Mouse (Mus musculus) embryonic fibroblast, embryonic 13.5 days (primary cell): ENCODE results near the gene Krtap21-1. TPM values are rescaled to one million over a fixed set of nuclear protein-coding genes. Genes with fewer than 3 reads are reported as not detected.

Experiments used
- H3K27ac ChIP-seq: 2 replicates; pipeline ENCODE4 v1.5.1; 2012; ENCODE audit warnings: low read length, control low read depth, inconsistent platforms; ENCODE audit not compliant: insufficient read depth
- H3K4me1 ChIP-seq: 2 replicates; pipeline ENCODE4 v1.6.1; 2011; ENCODE audit warnings: low read length; ENCODE audit not compliant: control insufficient read depth, insufficient read depth
- H3K4me3 ChIP-seq: 2 replicates; pipeline ENCODE4 v1.5.1; 2011; ENCODE audit warnings: mild to moderate bottlenecking, control low read depth, low read length; ENCODE audit not compliant: insufficient read depth
- CTCF ChIP-seq: IDR thresholded peaks from 2 replicates; pipeline ENCODE4 v1.5.1; 2011; ENCODE audit warnings: mild to moderate bottlenecking, control low read depth, low read length, moderate library complexity, borderline replicate concordance; ENCODE audit not compliant: insufficient read depth
- POLR2A ChIP-seq: IDR thresholded peaks from 2 replicates; pipeline ENCODE4 v1.6.1; 2011; ENCODE audit warnings: low read depth, mild to moderate bottlenecking, control low read depth, low read length, moderate library complexity
- polyA plus RNA-seq: library from polyadenylated mRNA; stranded (reverse); fragments of >200 nt; gene quantifications from 2 replicates; pipeline ENCODE4 v1.2.4, GENCODE M21; 2011; ENCODE audit warnings: low read depth; ENCODE audit not compliant: missing spikeins, insufficient read length

Krtap21-1 gene
- not detected in 2 replicates for polyA plus RNA-seq

DNA sequence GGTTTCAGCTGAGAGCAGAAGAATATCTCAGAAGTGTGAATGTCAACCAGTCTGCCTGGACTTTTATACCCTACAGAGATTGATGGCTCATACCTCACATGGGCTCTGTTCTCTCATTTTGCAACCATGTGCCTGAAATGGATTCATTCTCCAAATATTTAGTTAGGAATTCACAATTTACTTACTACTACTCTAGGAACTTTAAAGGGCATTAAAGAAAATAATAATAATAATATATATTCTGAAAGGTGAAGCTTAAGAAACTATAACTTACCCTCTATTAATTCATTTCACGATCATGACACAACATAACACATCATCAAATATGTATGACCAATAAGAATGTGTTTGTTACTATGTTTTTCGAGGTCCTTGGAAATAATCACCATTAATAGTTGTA is at the start of gene Krtap21-1:
Krtap21-1 (minus strand) TSS at position 101 of the 400 bp plus-strand sequence.
- no peak within 1 kb of the TSS for H3K27ac ChIP-seq
- H3K4me3 ChIP-seq = no peak within 1 kb of the TSS
- TF ChIP-seq POLR2A (no peak), CTCF (no peak)
- no peaks in the 10 kb centered on the region for H3K4me1 ChIP-seq

DNA sequence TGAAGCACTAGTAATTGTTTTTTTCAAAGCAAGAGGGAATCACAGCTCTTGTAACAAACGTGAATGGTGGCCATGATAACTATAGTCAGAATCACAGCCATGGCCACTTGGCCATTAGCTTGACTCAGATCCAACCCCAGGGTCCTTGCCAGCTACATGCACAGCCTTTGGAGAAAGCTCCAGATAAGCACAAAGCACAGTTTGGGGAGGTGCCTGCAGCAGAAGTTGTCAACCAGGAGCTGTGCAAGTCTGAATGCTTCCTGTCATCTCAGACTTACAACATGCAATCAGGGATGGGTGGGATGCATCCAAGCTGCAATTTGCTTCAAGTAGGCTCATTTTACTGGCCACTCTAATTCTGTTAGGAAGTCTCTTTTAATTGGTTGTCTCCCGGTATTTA is 25.9 kb upstream of the Krtap21-1 start:
- no peak overlapping the region for H3K4me3 ChIP-seq
- no peaks in the 10 kb centered on the region for H3K4me1 ChIP-seq
- TF ChIP-seq CTCF = no peak
- no peak for TF ChIP-seq POLR2A
- no peak overlapping the region for H3K27ac ChIP-seq

DNA sequence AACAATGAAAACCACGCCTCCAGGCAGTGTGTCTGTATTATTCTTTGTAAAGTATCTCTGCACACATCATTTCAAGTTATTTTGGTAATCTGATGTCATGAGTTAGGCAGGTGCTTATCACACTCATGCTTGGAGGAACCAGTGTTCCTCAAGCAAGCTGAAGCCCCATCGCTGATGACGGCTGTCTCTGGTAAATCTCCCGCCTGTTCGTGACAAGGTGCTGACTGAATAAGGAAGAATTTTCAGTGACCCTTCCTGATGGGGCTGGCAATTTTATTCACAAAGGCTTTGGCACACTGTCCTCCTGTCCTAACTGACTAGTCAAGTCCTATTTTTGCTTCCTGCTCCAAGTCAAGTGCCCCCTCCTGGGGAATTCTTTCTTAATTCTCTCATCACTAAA is 21.6 kb upstream of the Krtap21-1 start:
- Histone ChIP-seq H3K27ac (no peak overlapping the region), H3K4me1 (no peaks in the 10 kb centered on the region), H3K4me3 (no peak overlapping the region)
- no peak for TF ChIP-seq CTCF
- TF ChIP-seq POLR2A = no peak

DNA sequence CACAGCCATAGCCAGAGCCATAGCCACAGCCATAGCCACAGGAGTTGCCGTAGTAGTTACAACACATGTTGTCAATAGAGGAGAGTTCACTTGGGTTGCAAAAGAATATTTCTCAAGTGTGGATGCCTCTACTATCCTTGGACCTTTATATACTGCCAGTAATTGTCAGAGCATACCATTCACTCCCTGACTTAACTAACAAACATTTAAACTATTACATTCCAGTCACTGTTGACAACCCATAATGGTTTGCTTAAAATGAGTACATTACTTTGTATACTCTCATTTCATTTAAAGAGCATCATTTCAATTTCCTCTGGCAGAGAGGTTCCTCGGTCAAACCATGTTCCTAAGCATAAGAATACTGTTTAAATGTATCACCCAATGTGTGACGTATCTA is 16.3 kb upstream of the Krtap21-1 start, which contains the start of gene Krtap6-2:
Krtap6-2 (minus strand) TSS at position 101 of the 400 bp plus-strand sequence.
- Histone ChIP-seq H3K27ac (no peak within 1 kb of the TSS), H3K4me1 (no peaks in the 10 kb centered on the region), H3K4me3 (no peak within 1 kb of the TSS)
- TF ChIP-seq POLR2A (no peak), CTCF (no peak)

DNA sequence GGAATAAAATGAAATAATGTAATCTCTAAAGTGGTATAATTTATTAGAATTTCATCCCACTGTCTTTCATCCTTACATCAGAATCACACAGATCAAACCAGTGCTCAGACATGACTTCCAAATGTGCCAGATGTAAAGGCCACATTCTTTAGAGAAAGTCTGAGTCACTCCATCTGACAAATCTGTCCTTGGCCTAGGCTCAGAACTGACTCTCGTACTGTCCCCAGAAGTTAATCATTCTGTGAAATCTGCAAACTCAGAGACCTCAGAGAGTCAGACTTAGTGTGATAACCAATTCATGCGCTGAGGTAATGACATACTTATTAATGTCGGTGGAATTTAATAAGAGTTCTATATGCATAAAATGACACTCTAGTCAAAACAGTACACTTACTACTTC is 12.6 kb upstream of the Krtap21-1 start:
- Histone ChIP-seq H3K27ac (no peak overlapping the region), H3K4me3 (no peak overlapping the region), H3K4me1 (no peaks in the 10 kb centered on the region)
- TF ChIP-seq POLR2A (no peak), CTCF (no peak)

DNA sequence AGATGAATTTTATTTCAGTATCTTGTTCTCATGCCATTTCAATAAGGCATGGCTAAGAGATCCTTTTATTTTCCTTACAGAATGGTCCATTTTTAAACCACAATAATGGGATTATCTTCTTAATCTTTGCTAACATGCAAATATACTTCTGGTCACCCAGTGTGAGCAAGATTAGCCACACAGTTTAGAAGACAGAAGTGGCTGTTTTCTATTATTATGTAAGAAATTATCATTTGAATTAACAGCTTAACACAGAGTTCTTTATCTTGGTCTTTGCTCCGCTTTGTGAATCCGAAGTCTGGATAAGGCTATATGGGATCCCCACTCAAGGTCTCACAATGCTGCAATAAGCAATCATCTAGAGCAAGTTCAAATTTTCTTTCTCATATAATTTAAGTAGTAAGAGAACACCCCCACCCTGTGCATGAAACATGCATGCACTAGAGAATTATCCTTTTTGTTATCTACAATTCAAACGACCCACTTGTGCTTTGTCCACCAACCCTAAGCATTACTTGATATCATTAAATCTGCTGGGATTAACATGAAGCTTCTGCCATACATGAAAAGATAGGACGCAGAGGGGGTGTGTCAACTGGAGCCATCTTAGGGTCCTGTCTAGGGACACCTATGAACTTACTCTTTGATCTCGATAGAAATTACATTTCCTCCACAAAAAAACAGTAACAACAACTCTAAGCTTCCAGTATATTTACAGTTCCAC is 6.8 kb upstream of the Krtap21-1 start:
- H3K4me3 ChIP-seq = no peak overlapping the region
- TF ChIP-seq CTCF (no peak), POLR2A (no peak)
- H3K27ac ChIP-seq = no peak overlapping the region
- no peaks in the 10 kb centered on the region for H3K4me1 ChIP-seq

DNA sequence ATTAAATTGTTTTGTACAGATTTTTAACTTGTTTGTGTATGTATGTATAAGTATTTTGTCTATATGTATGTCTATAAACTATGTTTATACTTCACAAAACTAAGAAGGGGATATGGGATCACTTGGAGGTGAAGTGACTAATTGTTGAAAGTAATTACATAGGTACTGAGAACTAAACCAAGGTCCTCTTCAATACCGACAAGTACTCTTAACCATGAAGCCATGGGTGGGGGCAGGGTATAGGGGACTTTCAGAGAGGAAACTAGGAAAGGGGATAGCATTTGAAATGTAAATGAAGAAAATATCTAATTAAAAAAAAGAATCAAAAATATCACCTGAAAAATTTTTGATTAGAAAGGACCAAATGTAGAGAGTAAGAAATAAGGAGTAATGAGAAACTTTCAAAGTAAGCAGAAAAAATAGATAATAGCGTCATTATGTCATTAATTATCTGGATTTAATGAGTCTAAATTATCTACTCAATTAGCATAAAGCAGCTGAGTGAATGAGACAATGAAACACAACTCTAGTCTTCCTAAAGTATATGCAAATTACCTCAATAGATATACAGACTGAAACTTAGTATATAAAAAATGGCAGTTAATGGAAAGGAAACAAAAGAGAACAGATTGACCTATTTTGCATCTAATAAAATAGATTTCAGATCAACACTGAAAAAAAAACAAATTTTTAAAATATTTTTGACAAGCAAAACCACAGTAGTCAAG is 30.8 kb downstream of the Krtap21-1 start:
- TF ChIP-seq CTCF (no peak), POLR2A (no peak)
- H3K27ac ChIP-seq = no peak overlapping the region
- no peaks in the 10 kb centered on the region for H3K4me1 ChIP-seq
- no peak overlapping the region for H3K4me3 ChIP-seq

Other genes with a start within 250 kb of the Krtap21-1 start
- not detected in 2 replicates for gene Gm9789, start 245.9 kb downstream of the Krtap21-1 start, polyA plus RNA-seq
- not detected in 2 replicates for gene Gm7735, start 234.4 kb downstream of the Krtap21-1 start, polyA plus RNA-seq
- gene 1110057P08Rik, start 229.1 kb downstream of the Krtap21-1 start, polyA plus RNA-seq = not detected in 2 replicates
- not detected in 2 replicates for gene Krtap20-2, start 198.0 kb downstream of the Krtap21-1 start, polyA plus RNA-seq
- gene Krtap6-2, start 16.2 kb upstream of the Krtap21-1 start, polyA plus RNA-seq = not detected in 2 replicates
- gene Krtap8-1, start 84.1 kb upstream of the Krtap21-1 start, polyA plus RNA-seq = not detected in 2 replicates
- not detected in 2 replicates for gene Krtap7-1, start 104.5 kb upstream of the Krtap21-1 start, polyA plus RNA-seq
- gene Krtap11-1, start 167.3 kb upstream of the Krtap21-1 start, polyA plus RNA-seq = not detected in 2 replicates